23 mouse cellular contexts compared by ENCODE assay signal in the genomic region with DNA sequence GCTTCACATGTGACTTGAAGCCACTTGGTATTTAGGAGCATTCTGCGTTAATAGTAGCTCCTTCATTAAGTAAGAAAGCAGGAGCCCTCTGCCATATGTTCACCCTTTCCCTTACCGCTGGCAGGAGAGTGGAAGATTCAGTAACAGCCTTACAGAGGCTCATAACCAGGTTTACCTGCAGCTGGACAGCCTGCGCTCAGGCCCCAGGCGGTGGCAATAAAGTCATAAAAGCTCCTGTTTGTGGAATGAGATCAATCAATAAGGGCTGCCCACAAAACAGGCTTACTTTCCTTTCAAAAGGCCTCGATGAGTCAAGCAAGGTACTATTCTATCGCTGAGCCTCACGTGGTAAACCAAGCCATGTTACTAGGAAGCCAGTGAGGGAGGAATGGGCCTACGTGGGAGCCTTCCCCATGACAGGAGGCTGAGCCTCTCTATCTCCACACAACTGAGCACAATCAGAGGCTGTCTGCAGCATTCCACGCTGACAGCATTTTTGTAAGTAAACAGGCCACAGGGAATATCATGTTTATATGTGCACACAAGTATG. TPM values are rescaled to one million over a fixed set of nuclear protein-coding genes. Genes with fewer than 3 reads are reported as not detected.
DNase-seq lines count a peak whose midpoint lies in the region; ATAC-seq lines count a peak whose summit lies in the region.
"Had no signal": no experiment of that assay in that cellular context is flagged by ENCODE, and none has a peak within 500 bp of the region (broad histone marks: within the 10 kb centered on the region; RNA-seq: fewer than 3 reads in every experiment).

No protein-coding gene starts in this region.

- H3K4me1 ChIP-seq in forebrain, embryonic 16.5 days (replicated peaks; ENCODE audit: control insufficient read depth, insufficient read depth, low read length), result peaks cover 13% of the 10 kb centered on the region; the same call in 1 of the 2 replicates
- H3K4me1 ChIP-seq in forebrain, embryonic 10.5 days, result peaks cover 2% of the 10 kb centered on the region; the same call in 1 of the 2 replicates
- H3K4me1 ChIP-seq in midbrain, embryonic 11.5 days (ENCODE audit: control insufficient read depth, insufficient read depth, low read length), result no peaks in the 10 kb centered on the region
- no peaks in the 10 kb centered on the region for H3K4me1 ChIP-seq in midbrain, embryonic 15.5 days
- H3K4me1 ChIP-seq: liver, embryonic 12.5 days; midbrain, embryonic 10.5 days had no signal

- 82% methylated on average over 9 of the region's 9 CpGs for WGBS in forebrain, embryonic 16.5 days
- WGBS in forebrain, embryonic 10.5 days, result 93% methylated on average over 9 of the region's 9 CpGs
- WGBS in midbrain, embryonic 11.5 days, result 88% methylated on average over 9 of the region's 9 CpGs
- 86% methylated on average over 9 of the region's 9 CpGs for WGBS in midbrain, embryonic 15.5 days
- 40% methylated on average over 9 of the region's 9 CpGs for WGBS in large intestine, adult 2 months

- no peaks in the 10 kb centered on the region for H3K27me3 ChIP-seq in forebrain, embryonic 16.5 days (replicated peaks; ENCODE audit: control insufficient read depth, insufficient read depth, low read length)
- no peaks in the 10 kb centered on the region for H3K27me3 ChIP-seq in forebrain, embryonic 10.5 days (ENCODE audit: poor library complexity, severe bottlenecking)
- H3K27me3 ChIP-seq in midbrain, embryonic 11.5 days (ENCODE audit: control insufficient read depth, insufficient read depth, low read length), result no peaks in the 10 kb centered on the region
- H3K27me3 ChIP-seq in midbrain, embryonic 15.5 days (replicated peaks), result no peaks in the 10 kb centered on the region
- H3K27me3 ChIP-seq: heart, embryonic 13.5 days; kidney, embryonic 15.5 days; limb, embryonic 13.5 days; liver, embryonic 12.5 days had no signal

- H3K4me2 ChIP-seq in forebrain, embryonic 16.5 days (ENCODE audit: low read length), result no peak overlapping the region
- no peak overlapping the region for H3K4me2 ChIP-seq in midbrain, embryonic 11.5 days
- H3K4me2 ChIP-seq in midbrain, embryonic 15.5 days, result no peak overlapping the region
- H3K4me2 ChIP-seq: forebrain, embryonic 12.5 days; heart, embryonic 13.5 days; kidney, embryonic 15.5 days; limb, embryonic 13.5 days; liver, embryonic 12.5 days had no signal

- H3K9ac ChIP-seq in forebrain, embryonic 16.5 days (replicated peaks; ENCODE audit: low read depth, low read length), result no peak overlapping the region
- no peak overlapping the region for H3K9ac ChIP-seq in midbrain, embryonic 11.5 days (ENCODE audit: low read length)
- H3K9ac ChIP-seq in midbrain, embryonic 15.5 days, result no peak overlapping the region
- H3K9ac ChIP-seq: forebrain, embryonic 12.5 days; heart, embryonic 13.5 days; kidney, embryonic 15.5 days; limb, embryonic 13.5 days; liver, embryonic 12.5 days had no signal

- H3K9me3 ChIP-seq in forebrain, embryonic 16.5 days (ENCODE audit: control insufficient read depth, low read length), result no peaks in the 10 kb centered on the region
- H3K9me3 ChIP-seq in forebrain, embryonic 10.5 days, result no peaks in the 10 kb centered on the region
- H3K9me3 ChIP-seq in midbrain, embryonic 11.5 days (ENCODE audit: control insufficient read depth, low read length), result no peaks in the 10 kb centered on the region
- H3K9me3 ChIP-seq in midbrain, embryonic 15.5 days, result no peaks in the 10 kb centered on the region
- H3K9me3 ChIP-seq: forebrain, embryonic 12.5 days; heart, embryonic 13.5 days; kidney, embryonic 15.5 days; limb, embryonic 13.5 days; liver, embryonic 12.5 days; midbrain, embryonic 10.5 days had no signal

- no peak overlapping the region for H3K4me3 ChIP-seq in forebrain, embryonic 16.5 days (replicated peaks; ENCODE audit: low read length)
- H3K4me3 ChIP-seq in forebrain, embryonic 10.5 days, result no peak overlapping the region
- H3K4me3 ChIP-seq in midbrain, embryonic 11.5 days (ENCODE audit: low read depth, low read length), result no peak overlapping the region
- H3K4me3 ChIP-seq in midbrain, embryonic 15.5 days, result no peak overlapping the region
- H3K4me3 ChIP-seq: forebrain, embryonic 12.5 days; heart, adult 2 months; heart, embryonic 13.5 days; kidney, embryonic 15.5 days; limb, embryonic 13.5 days; liver, embryonic 12.5 days; midbrain, embryonic 10.5 days had no signal

- H3K36me3 ChIP-seq in forebrain, embryonic 16.5 days (ENCODE audit: control insufficient read depth, insufficient read depth), result no peaks in the 10 kb centered on the region
- H3K36me3 ChIP-seq in forebrain, embryonic 10.5 days (replicated peaks), result peaks cover 66% of the 10 kb centered on the region
- H3K36me3 ChIP-seq in midbrain, embryonic 11.5 days (ENCODE audit: control insufficient read depth, insufficient read depth, low read length), result no peaks in the 10 kb centered on the region
- H3K36me3 ChIP-seq in midbrain, embryonic 15.5 days (replicated peaks), result no peaks in the 10 kb centered on the region
- H3K36me3 ChIP-seq: forebrain, embryonic 12.5 days had no signal

- no peak for DNase-seq in forebrain, embryonic 10.5 days (ENCODE audit: extremely low spot score, low spot score)
- peak; percentile 51 for DNase-seq in midbrain, embryonic 11.5 days (ENCODE audit: low spot score, missing footprints)
- peak; percentile 33 for DNase-seq in large intestine, adult 2 months (ENCODE audit: low read depth, low spot score)
- DNase-seq in right cerebral cortex, postnatal 4 days, result no peak
- no peak for DNase-seq in retina, postnatal 1 day
- DNase-seq: adrenal gland, postnatal 36 days; cerebellum, postnatal 10 days; gastrocnemius, postnatal 25 days; heart, adult 2 months; heart, postnatal 14 days; kidney, adult 11 months; lung, adult 18-20 months; lung, postnatal 10 days; spleen, adult 18-20 months had no signal

- peak overlapping the region; percentile 36 for H3K27ac ChIP-seq in forebrain, embryonic 16.5 days (ENCODE audit: low read length)
- no peak overlapping the region for H3K27ac ChIP-seq in forebrain, embryonic 10.5 days
- H3K27ac ChIP-seq in midbrain, embryonic 11.5 days (ENCODE audit: low read depth, low read length), result no peak overlapping the region
- no peak overlapping the region for H3K27ac ChIP-seq in midbrain, embryonic 15.5 days
- H3K27ac ChIP-seq: forebrain, embryonic 12.5 days; heart, adult 2 months; heart, embryonic 13.5 days; kidney, embryonic 15.5 days; limb, embryonic 13.5 days; liver, embryonic 12.5 days; midbrain, embryonic 10.5 days had no signal

- no peak for ATAC-seq in forebrain, embryonic 16.5 days
- ATAC-seq in midbrain, embryonic 11.5 days (ENCODE audit: low FRiP score), result no peak
- no peak for ATAC-seq in midbrain, embryonic 15.5 days (replicated peaks)
- no peak for ATAC-seq in granulocyte monocyte progenitor cell, adult 5-6 weeks (replicated peaks; ENCODE audit: poor library complexity, severe bottlenecking)
- ATAC-seq: liver, embryonic 12.5 days had no signal

RNA-seq across cellular contexts. Expression of gene Etv5, which starts 49.1 kb away (rescaled TPM):
- polyA plus RNA-seq in forebrain, embryonic 16.5 days (2015; fragmentation: Nextera tagmentation; extraction: Ambion mirVana), result 25.4 and 35.2 TPM in 2 replicates
- 34.5 and 45.8 TPM in 2 replicates for polyA plus RNA-seq in forebrain, embryonic 10.5 days (2016; fragmentation: Nextera tagmentation; extraction: Ambion mirVana)
- polyA plus RNA-seq in midbrain, embryonic 11.5 days (2014; fragmentation: Nextera tagmentation; extraction: Ambion mirVana), result 10.1 and 13.4 TPM in 2 replicates
- polyA plus RNA-seq in midbrain, embryonic 15.5 days (2015; fragmentation: Nextera tagmentation; extraction: Ambion mirVana), result 14.5 and 17.6 TPM in 2 replicates
- polyA plus RNA-seq in large intestine, adult 2 months (2012; rRNA removed), result 4.8 and 5.6 TPM in 2 replicates
- total RNA-seq in granulocyte monocyte progenitor cell, adult 5-6 weeks (2014; fragmentation: Nextera tagmentation), result 2.8 and 5.4 TPM in 2 replicates
- total RNA-seq in granulocyte monocyte progenitor cell, adult 5-6 weeks (2017), result 1.8 and 2.5 TPM in 2 replicates

Comparison
In these comparisons a context has a peak if more than half of its experiments do, and no peak if none do; other contexts are left out.
1. DNase-seq: peak in midbrain, embryonic 11.5 days (single experiment) and large intestine, adult 2 months (single experiment); none in forebrain, embryonic 10.5 days (single experiment), right cerebral cortex, postnatal 4 days (single experiment) and retina, postnatal 1 day (single experiment).